Mouse (Mus musculus) right cerebral cortex, postnatal 36 days (tissue): ENCODE results near the gene Treml2.
"Not testable (repeated sequence)": the region's sequence is repeated elsewhere in the genome, so short reads cannot be mapped to it uniquely, and the experiment has no call there.

Experiments
- DNase-seq, 2 experiments: peaks; one replicate each; pipeline ENCODE4 v3.0.0; 2022; ENCODE audit warnings: low spot score in 2 of 2, mixed read lengths in 1 of 2

Gene Treml2

GRCm38 (mm10) chr17:48293500-48294194 lies 5.7 kb upstream of the Treml2 start:
- DNase-seq = no peak

- DNase-seq = no peak
Observed at GRCm38 (mm10) chr17:48299756-48300155, 458 bp downstream of the Treml2 start.

GRCm38 (mm10) chr17:48300199-48300598 lies 901 bp downstream of the Treml2 start:
- DNase-seq = no peak

GRCm38 (mm10) chr17:48300861-48301260 lies 1.6 kb downstream of the Treml2 start:
- DNase-seq = no peak

- DNase-seq = no peak
Observed at GRCm38 (mm10) chr17:48301792-48302191, 2.5 kb downstream of the Treml2 start.

- DNase-seq = no peak
Observed at GRCm38 (mm10) chr17:48312124-48312523, 12.8 kb downstream of the Treml2 start.

GRCm38 (mm10) chr17:48315905-48316579 lies 16.7 kb downstream of the Treml2 start, which contains the start of gene B430306N03Rik:
TSS of gene B430306N03Rik (plus strand) at chr17:48316141.
- DNase-seq = not testable (repeated sequence)

- DNase-seq = no peak
Observed at GRCm38 (mm10) chr17:48318686-48319085, 19.4 kb downstream of the Treml2 start.

GRCm38 (mm10) chr17:48321279-48321678 lies 22.0 kb downstream of the Treml2 start:
- DNase-seq = no peak

- DNase-seq = no peak
Observed at GRCm38 (mm10) chr17:48323236-48323635, 23.9 kb downstream of the Treml2 start.

- DNase-seq = no peak
Observed at GRCm38 (mm10) chr17:48324258-48324657, 25.0 kb downstream of the Treml2 start.

GRCm38 (mm10) chr17:48325093-48325492 lies 25.8 kb downstream of the Treml2 start:
- DNase-seq = no peak

- DNase-seq = no peak
Observed at GRCm38 (mm10) chr17:48325638-48326037, 26.3 kb downstream of the Treml2 start.

- DNase-seq = peak; percentile 74 to 87
Observed at GRCm38 (mm10) chr17:48326656-48327055, 27.4 kb downstream of the Treml2 start.

- no peak for DNase-seq
Observed at GRCm38 (mm10) chr17:48332524-48332923, 33.2 kb downstream of the Treml2 start.

GRCm38 (mm10) chr17:48334186-48334585 lies 34.9 kb downstream of the Treml2 start:
- DNase-seq = no peak

- peak; percentile 68 to 73 for DNase-seq
Observed at GRCm38 (mm10) chr17:48336857-48337256, 37.6 kb downstream of the Treml2 start.

- no peak for DNase-seq
Observed at GRCm38 (mm10) chr17:48340267-48340666, 41.0 kb downstream of the Treml2 start.

- DNase-seq = no peak
Observed at GRCm38 (mm10) chr17:48341947-48342346, 42.6 kb downstream of the Treml2 start.

GRCm38 (mm10) chr17:48343065-48343464 lies 43.8 kb downstream of the Treml2 start:
- no peak for DNase-seq

GRCm38 (mm10) chr17:48345824-48346223 lies 46.5 kb downstream of the Treml2 start:
- DNase-seq = no peak

- no peak for DNase-seq
Observed at GRCm38 (mm10) chr17:48346231-48346630, 46.9 kb downstream of the Treml2 start, which contains the start of gene Trem2. TSS of gene Trem2 (plus strand) at chr17:48346401.

GRCm38 (mm10) chr17:48346834-48347233 lies 47.5 kb downstream of the Treml2 start:
- no peak for DNase-seq
